Mouse (Mus musculus): ENCODE measurements at regions not wholly inside any gene's neighbourhood (a gene's known extent, or its start where the extent isn't known, plus 50 kb on each side); places are given as distances from the start of the nearest gene placed in this dataset.

DNA sequence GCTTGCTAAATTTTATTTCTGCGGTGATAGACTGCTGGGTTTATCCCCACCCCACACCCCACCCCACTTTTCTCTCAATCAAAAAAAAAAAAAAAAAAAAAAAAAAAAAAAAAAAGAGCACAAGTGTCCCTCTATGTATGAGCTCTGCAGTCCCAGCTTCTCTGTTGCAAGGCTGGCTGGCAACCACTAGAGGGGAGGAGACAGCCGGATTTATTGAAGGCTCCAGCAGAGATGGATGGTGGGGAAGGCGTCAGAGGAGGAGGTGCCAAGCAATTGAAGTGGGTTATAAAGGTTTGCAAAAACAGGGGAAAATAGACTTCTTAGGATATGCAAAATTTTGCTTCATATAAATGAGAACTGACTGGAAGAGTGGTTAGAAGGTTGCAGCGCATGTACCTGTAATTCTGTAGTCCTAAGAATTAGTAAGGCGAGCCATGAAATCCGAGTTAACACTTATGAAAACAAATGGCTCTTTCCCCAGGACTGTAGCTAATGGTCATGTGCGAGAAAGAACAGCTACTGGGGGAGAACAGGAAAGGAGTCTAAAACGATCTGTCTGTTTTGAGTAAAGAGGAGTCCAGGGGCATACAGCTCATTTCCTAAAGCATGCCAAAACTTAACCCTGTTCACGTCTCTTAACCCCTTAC, 885.1 kb upstream of the Pou3f3 start:
- Histone ChIP-seq H3K4me3 (ENCODE audit: low read depth, low read length) (no peak overlapping the region; the same call in 1 of the 2 replicates), H3K9me3 (ENCODE audit: control insufficient read depth, low read length) (no peaks in the 10 kb centered on the region), H3K4me1 (ENCODE audit: control insufficient read depth, insufficient read depth, low read length) (no peaks in the 10 kb centered on the region), H3K9ac (ENCODE audit: low read length) (no peak overlapping the region), H3K27ac (replicated peaks; ENCODE audit: low read depth, low read length) (no peak overlapping the region), H3K36me3 (ENCODE audit: control insufficient read depth, insufficient read depth, low read length) (no peaks in the 10 kb centered on the region), H3K4me2 (ENCODE audit: low read depth, severe bottlenecking) (peak overlapping the region; percentile 40), H3K27me3 (ENCODE audit: control insufficient read depth, insufficient read depth, low read length) (no peaks in the 10 kb centered on the region)
- ATAC-seq (ENCODE audit: insufficient number of reproducible peaks, low FRiP score, low TSS enrichment, low read depth) (peak; percentile 76; the same call in 1 of the 2 replicates), DNase-seq (ENCODE audit: low spot score) (peak; percentile 76)
- WGBS, result 10% methylated on average over 9 of the region's 9 CpGs

GRCm38 (mm10) chr1:41811130-41811529, 884.4 kb upstream of the Pou3f3 start:
- Histone ChIP-seq H3K9ac (ENCODE audit: low read length) (no peak overlapping the region), H3K27me3 (ENCODE audit: control insufficient read depth, insufficient read depth, low read length) (no peaks in the 10 kb centered on the region), H3K4me2 (ENCODE audit: low read depth, severe bottlenecking) (no peak overlapping the region), H3K4me3 (ENCODE audit: low read depth, low read length) (no peak overlapping the region), H3K4me1 (ENCODE audit: control insufficient read depth, insufficient read depth, low read length) (no peaks in the 10 kb centered on the region), H3K9me3 (ENCODE audit: control insufficient read depth, low read length) (no peaks in the 10 kb centered on the region), H3K36me3 (ENCODE audit: control insufficient read depth, insufficient read depth, low read length) (no peaks in the 10 kb centered on the region), H3K27ac (replicated peaks; ENCODE audit: low read depth, low read length) (no peak overlapping the region)
- no peak for DNase-seq (ENCODE audit: low spot score)
- ATAC-seq (ENCODE audit: insufficient number of reproducible peaks, low FRiP score, low TSS enrichment, low read depth), result no peak
- 74% methylated on average over 3 of the region's 3 CpGs for WGBS

DNA sequence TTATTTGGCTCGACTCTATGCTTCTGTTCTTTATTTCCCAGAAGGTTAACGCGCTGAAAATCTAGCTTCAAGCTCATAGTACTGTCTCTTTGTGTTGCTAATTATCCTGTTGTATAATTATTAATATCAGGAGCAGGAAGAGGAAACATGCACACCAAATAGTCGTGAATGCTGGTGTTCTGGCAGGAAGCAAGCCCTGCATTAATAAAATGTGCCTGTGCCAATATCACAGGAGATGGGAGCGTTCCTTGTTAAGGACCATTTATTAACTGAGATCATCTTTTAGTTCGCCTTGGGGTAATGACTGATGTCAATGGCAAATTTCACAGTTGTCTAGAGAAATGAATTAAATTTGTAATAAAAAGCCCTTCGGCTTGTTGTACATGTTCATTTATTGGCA, 883.5 kb upstream of the Pou3f3 start:
- DNase-seq (ENCODE audit: low spot score) (no peak), ATAC-seq (ENCODE audit: insufficient number of reproducible peaks, low FRiP score, low TSS enrichment, low read depth) (no peak)
- WGBS, result 64% methylated on average over 7 of the region's 7 CpGs
- no peak overlapping the region for H3K27ac ChIP-seq (replicated peaks; ENCODE audit: low read depth, low read length)
- no peak overlapping the region for H3K9ac ChIP-seq (ENCODE audit: low read length)
- H3K36me3 ChIP-seq (ENCODE audit: control insufficient read depth, insufficient read depth, low read length), result no peaks in the 10 kb centered on the region
- no peak overlapping the region for H3K4me2 ChIP-seq (ENCODE audit: low read depth, severe bottlenecking)
- H3K4me1 ChIP-seq (ENCODE audit: control insufficient read depth, insufficient read depth, low read length), result no peaks in the 10 kb centered on the region
- no peaks in the 10 kb centered on the region for H3K9me3 ChIP-seq (ENCODE audit: control insufficient read depth, low read length)
- no peaks in the 10 kb centered on the region for H3K27me3 ChIP-seq (ENCODE audit: control insufficient read depth, insufficient read depth, low read length)
- H3K4me3 ChIP-seq (ENCODE audit: low read depth, low read length), result no peak overlapping the region

- DNase-seq (ENCODE audit: low spot score), result no peak
- Histone ChIP-seq H3K4me2 (ENCODE audit: low read depth, severe bottlenecking) (no peak overlapping the region), H3K9me3 (ENCODE audit: control insufficient read depth, low read length) (no peaks in the 10 kb centered on the region), H3K27me3 (ENCODE audit: control insufficient read depth, insufficient read depth, low read length) (no peaks in the 10 kb centered on the region), H3K4me1 (ENCODE audit: control insufficient read depth, insufficient read depth, low read length) (no peaks in the 10 kb centered on the region), H3K36me3 (ENCODE audit: control insufficient read depth, insufficient read depth, low read length) (no peaks in the 10 kb centered on the region), H3K27ac (replicated peaks; ENCODE audit: low read depth, low read length) (no peak overlapping the region), H3K9ac (ENCODE audit: low read length) (no peak overlapping the region), H3K4me3 (ENCODE audit: low read depth, low read length) (no peak overlapping the region)
- WGBS, result 74% methylated on average over 10 of the region's 10 CpGs
- no peak for ATAC-seq (ENCODE audit: insufficient number of reproducible peaks, low FRiP score, low TSS enrichment, low read depth)
Measured at GRCm38 (mm10) chr1:41814032-41815005, 881.2 kb upstream of the Pou3f3 start.

- no peaks in the 10 kb centered on the region for H3K36me3 ChIP-seq (ENCODE audit: control insufficient read depth, insufficient read depth, low read length)
- H3K27ac ChIP-seq (replicated peaks; ENCODE audit: low read depth, low read length), result no peak overlapping the region
- H3K4me2 ChIP-seq (ENCODE audit: low read depth, severe bottlenecking), result no peak overlapping the region
- H3K9ac ChIP-seq (ENCODE audit: low read length), result no peak overlapping the region
- no peak for DNase-seq (ENCODE audit: low spot score)
- 84% methylated on average over 4 of the region's 4 CpGs for WGBS
- H3K4me3 ChIP-seq (ENCODE audit: low read depth, low read length), result no peak overlapping the region
- H3K4me1 ChIP-seq (ENCODE audit: control insufficient read depth, insufficient read depth, low read length), result no peaks in the 10 kb centered on the region
- ATAC-seq (ENCODE audit: insufficient number of reproducible peaks, low FRiP score, low TSS enrichment, low read depth), result no peak
- H3K27me3 ChIP-seq (ENCODE audit: control insufficient read depth, insufficient read depth, low read length), result no peaks in the 10 kb centered on the region
- H3K9me3 ChIP-seq (ENCODE audit: control insufficient read depth, low read length), result no peaks in the 10 kb centered on the region
Measured at GRCm38 (mm10) chr1:41815021-41815420, 880.5 kb upstream of the Pou3f3 start.

GRCm38 (mm10) chr1:41822742-41823141, 872.8 kb upstream of the Pou3f3 start:
- no peak overlapping the region for H3K27ac ChIP-seq (replicated peaks; ENCODE audit: low read depth, low read length)
- ATAC-seq (ENCODE audit: insufficient number of reproducible peaks, low FRiP score, low TSS enrichment, low read depth) (no peak), DNase-seq (ENCODE audit: low spot score) (no peak)
- no peaks in the 10 kb centered on the region for H3K4me1 ChIP-seq (ENCODE audit: control insufficient read depth, insufficient read depth, low read length)
- no peak overlapping the region for H3K9ac ChIP-seq (ENCODE audit: low read length)
- no peaks in the 10 kb centered on the region for H3K9me3 ChIP-seq (ENCODE audit: control insufficient read depth, low read length)
- H3K4me2 ChIP-seq (ENCODE audit: low read depth, severe bottlenecking), result no peak overlapping the region
- H3K36me3 ChIP-seq (ENCODE audit: control insufficient read depth, insufficient read depth, low read length), result no peaks in the 10 kb centered on the region
- H3K27me3 ChIP-seq (ENCODE audit: control insufficient read depth, insufficient read depth, low read length), result no peaks in the 10 kb centered on the region
- no peak overlapping the region for H3K4me3 ChIP-seq (ENCODE audit: low read depth, low read length)
- 88% methylated on average over 5 of the region's 5 CpGs for WGBS

- no peaks in the 10 kb centered on the region for H3K4me1 ChIP-seq (ENCODE audit: control insufficient read depth, insufficient read depth, low read length)
- no peak overlapping the region for H3K27ac ChIP-seq (replicated peaks; ENCODE audit: low read depth, low read length)
- H3K4me2 ChIP-seq (ENCODE audit: low read depth, severe bottlenecking), result no peak overlapping the region
- H3K27me3 ChIP-seq (ENCODE audit: control insufficient read depth, insufficient read depth, low read length), result no peaks in the 10 kb centered on the region
- no peak overlapping the region for H3K9ac ChIP-seq (ENCODE audit: low read length)
- no peaks in the 10 kb centered on the region for H3K9me3 ChIP-seq (ENCODE audit: control insufficient read depth, low read length)
- H3K36me3 ChIP-seq (ENCODE audit: control insufficient read depth, insufficient read depth, low read length), result no peaks in the 10 kb centered on the region
- no peak overlapping the region for H3K4me3 ChIP-seq (ENCODE audit: low read depth, low read length)
- 88% methylated on average over 4 of the region's 4 CpGs for WGBS
- ATAC-seq (ENCODE audit: insufficient number of reproducible peaks, low FRiP score, low TSS enrichment, low read depth) (no peak), DNase-seq (ENCODE audit: low spot score) (no peak)
Measured at GRCm38 (mm10) chr1:41825223-41825622, 870.3 kb upstream of the Pou3f3 start.

DNA sequence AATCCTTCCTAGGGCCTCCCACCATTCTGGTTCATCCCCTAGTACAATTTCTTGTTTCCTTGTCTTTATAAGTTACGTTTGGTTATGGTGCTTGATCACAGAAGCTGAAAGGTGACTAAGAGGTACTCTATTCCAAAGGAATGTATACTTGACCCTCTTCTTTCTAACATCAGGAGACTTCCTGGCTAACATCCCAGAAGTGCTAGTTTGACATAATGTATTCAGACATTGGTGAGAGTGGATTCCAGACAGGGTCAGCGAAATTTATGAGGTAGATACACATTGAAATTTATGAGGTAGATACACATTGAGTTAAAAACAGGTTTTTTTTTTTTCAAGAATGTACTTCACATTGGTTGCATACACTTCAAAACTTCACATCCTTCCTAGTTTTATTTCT, 863.9 kb upstream of the Pou3f3 start:
- WGBS, result 82% methylated on average over 2 of the region's 2 CpGs
- no peak overlapping the region for H3K4me2 ChIP-seq (ENCODE audit: low read depth, severe bottlenecking)
- DNase-seq (ENCODE audit: low spot score) (no peak), ATAC-seq (ENCODE audit: insufficient number of reproducible peaks, low FRiP score, low TSS enrichment, low read depth) (no peak)
- H3K36me3 ChIP-seq (ENCODE audit: control insufficient read depth, insufficient read depth, low read length), result no peaks in the 10 kb centered on the region
- no peak overlapping the region for H3K27ac ChIP-seq (replicated peaks; ENCODE audit: low read depth, low read length)
- H3K4me1 ChIP-seq (ENCODE audit: control insufficient read depth, insufficient read depth, low read length), result no peaks in the 10 kb centered on the region
- H3K27me3 ChIP-seq (ENCODE audit: control insufficient read depth, insufficient read depth, low read length), result no peaks in the 10 kb centered on the region
- H3K9ac ChIP-seq (ENCODE audit: low read length), result no peak overlapping the region
- H3K4me3 ChIP-seq (ENCODE audit: low read depth, low read length), result no peak overlapping the region
- no peaks in the 10 kb centered on the region for H3K9me3 ChIP-seq (ENCODE audit: control insufficient read depth, low read length)
